Mouse (Mus musculus) gastrocnemius, adult 18-20 months (tissue): Measurements from ENCODE around the gene Mup19. TPM values are rescaled to one million over a fixed set of nuclear protein-coding genes. Genes with fewer than 3 reads are reported as not detected.
"Not testable (repeated sequence)": the region's sequence is repeated elsewhere in the genome, so short reads cannot be mapped to it uniquely, and the experiment has no call there.

Experiments used
- DNase-seq: peaks from one replicate; pipeline ENCODE4 v3.0.0; 2021; ENCODE audit warnings: low spot score
- long read RNA-seq, 2 experiments: library from polyadenylated mRNA; stranded (forward); transcript quantifications; one replicate each; pipeline ENCODE4 v2.0.0; 2021
- total RNA-seq, 2 experiments: library from RNA; stranded (reverse); gene quantifications; 2 replicates each; pipeline ENCODE4 v1.2.3; 2021

The Mup19 gene
- 1 to 10 TPM in 1 of 2 experiments, not detected in 1; 2.8 TPM for total RNA-seq
- long read RNA-seq, experiment 1: 0 reads
- long read RNA-seq, experiment 2: 0 reads

GRCm38 (mm10) chr4:61782169-61782568 is at the start of gene Mup19:
TSS of gene Mup19 (minus strand) at chr4:61782269.
- DNase-seq: not testable (repeated sequence)

- no peak for DNase-seq
Measured at GRCm38 (mm10) chr4:61829211-61829610, 47.1 kb upstream of the Mup19 start.

DNA sequence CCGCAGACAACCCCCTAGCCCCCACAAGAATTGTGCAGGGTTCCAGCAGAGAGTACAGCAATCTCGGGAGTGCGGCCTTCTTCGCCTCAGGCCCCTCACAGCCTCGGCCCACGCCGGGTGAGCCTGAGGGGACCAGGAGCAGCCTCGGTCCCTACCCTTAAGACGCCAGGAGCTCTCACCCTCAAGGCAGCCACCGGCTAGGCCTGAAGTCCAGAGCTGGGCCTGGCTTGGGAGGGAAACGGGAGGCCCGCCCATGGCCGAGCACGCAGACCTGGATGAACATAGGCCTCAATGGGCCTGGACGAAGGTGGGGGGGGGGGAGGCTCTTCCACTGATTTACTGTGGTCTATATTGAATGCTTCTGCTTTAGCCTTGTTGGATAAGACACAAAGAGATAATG is 41.1 kb upstream of the Mup19 start:
- no peak for DNase-seq

DNA sequence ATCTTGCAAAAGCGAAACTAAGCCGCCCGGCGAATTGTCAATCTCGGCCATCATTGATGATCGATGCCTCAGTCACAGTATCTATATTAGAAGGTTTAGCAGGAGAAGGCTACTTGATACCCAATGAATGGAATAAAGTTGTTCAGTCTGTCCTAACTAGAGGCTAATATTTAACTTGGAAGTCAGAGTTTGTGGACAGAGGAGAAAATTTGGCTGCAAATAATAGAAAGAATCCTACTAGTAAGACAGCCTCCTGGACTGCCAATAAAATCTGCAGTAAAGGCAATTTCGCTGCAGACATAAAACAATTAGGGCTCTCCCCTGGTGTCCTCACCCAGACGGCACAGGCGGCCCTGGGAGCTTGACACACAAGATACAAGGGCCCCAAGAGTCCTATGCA is 40.5 kb upstream of the Mup19 start:
- not testable (repeated sequence) for DNase-seq

GRCm38 (mm10) chr4:61815602-61816001 is 33.5 kb upstream of the Mup19 start:
- DNase-seq: no peak

DNA sequence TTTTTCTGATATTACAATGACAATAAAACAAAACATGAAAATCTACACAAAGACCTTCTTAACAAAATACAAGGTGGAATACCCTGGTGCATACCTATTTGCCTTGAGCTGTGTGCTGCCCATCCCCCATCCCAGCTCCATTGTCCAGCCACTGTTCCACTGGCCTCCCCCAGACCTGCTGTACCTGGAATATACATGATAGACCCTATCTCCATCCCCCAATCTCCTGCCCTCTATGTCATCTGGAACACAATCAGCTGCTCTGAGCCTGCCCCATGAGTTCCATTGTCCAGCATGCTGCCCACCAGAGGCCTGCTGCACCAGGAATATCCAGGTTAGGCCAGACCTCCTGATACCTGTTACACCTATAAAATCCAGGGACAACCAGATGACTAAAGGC is 31.4 kb upstream of the Mup19 start:
- no peak for DNase-seq

DNA sequence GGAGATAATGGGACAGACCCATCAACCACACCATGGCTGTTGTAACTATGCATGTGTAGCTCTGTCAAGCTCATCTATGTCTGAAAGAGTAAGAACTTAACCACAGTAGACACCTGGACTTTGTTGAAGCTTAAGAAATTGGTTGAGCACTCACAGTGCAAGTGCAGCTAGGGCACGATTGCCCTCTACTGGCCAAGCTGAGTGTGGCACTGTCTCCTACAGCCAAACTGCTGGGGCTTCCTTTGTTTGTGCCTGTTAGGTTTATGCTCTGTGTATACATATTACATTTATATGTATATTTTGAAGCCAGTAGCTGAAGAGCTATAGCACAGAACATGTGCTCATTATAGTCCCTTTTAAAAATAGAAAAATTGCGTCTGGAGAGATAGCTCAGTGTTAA is 29.1 kb upstream of the Mup19 start:
- not testable (repeated sequence) for DNase-seq

GRCm38 (mm10) chr4:61808926-61809325 is 26.9 kb upstream of the Mup19 start:
- DNase-seq: not testable (repeated sequence)

GRCm38 (mm10) chr4:61789699-61790098 is 7.6 kb upstream of the Mup19 start:
- DNase-seq: not testable (repeated sequence)

- not testable (repeated sequence) for DNase-seq
Measured at GRCm38 (mm10) chr4:61784231-61784630, 2.2 kb upstream of the Mup19 start.

Other genes with a start within 250 kb of the Mup19 start
- gene Mup17, start 186.4 kb downstream of the Mup19 start, total RNA-seq: not detected
- gene Mup18, start 108.1 kb downstream of the Mup19 start, total RNA-seq: 1 to 10 TPM in 1 of 2 experiments, under 1 TPM in 1; 0.27 to 1.3 TPM
- gene Mup5, start 53.0 kb upstream of the Mup19 start, total RNA-seq: not detected